Mouse (Mus musculus): ENCODE measurements around the gene Gm49318.

Gene Gm49318

DNA sequence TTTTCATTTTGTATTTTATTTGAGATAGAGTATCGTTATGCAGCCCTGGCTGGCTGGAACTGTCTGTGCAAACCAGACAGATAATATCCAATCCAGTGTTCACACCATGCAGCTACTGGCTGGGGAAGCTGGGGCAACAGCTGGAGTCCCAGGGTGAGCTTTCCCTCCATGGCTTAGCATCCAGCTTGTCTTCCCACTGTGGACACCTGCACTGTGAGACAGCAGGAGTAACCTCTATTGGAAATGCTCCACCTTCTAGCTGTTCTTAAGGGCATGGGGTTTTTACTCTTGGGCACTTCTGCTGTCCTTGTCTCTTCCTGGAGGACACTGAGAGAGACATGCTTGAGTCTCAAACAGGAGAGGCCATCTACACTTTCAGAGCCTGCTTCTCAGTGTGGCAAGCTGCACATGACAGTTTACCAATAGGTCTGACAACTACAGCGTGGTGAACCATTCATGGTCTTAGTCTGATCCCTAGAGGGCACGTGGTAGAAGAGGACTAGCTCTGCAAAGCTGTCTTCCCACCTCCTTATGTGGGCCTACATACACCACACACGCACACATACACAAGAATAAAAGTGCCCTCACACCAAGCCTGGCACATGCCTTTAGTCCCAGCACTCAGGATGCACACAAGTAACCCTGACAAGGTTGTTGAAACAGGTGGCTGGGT, 1.0 kb downstream of the Gm49318 start:
- in situ Hi-C loops (cut with MboI, MseI), result loop anchor here (5.0 kb wide), 1 partner anchor 72 kb away; no protein-coding TSS in a partner anchor

DNA sequence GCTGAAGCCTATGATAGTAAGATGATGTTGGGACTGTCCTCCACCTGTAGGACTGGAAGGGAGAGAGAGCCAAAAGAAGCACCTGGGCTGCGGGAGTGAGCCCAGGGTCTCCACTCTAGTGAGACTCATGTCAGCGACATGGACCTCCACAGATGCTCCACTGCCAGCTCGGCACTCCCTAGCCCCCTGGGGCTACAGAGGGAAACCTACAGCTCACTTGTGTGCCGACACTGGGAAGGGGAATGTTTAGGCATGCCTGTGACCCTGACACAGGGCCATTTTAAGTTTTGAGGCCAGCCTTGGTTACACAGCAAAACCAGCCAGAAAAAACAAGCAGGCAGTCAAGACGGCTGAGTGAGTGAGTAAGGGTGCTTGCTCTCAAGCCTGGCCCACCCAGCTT, 3.9 kb downstream of the Gm49318 start:
- in situ Hi-C loops (cut with MboI, MseI), result loop anchor here (5.0 kb wide), 1 partner anchor 75 kb away; no protein-coding TSS in a partner anchor

DNA sequence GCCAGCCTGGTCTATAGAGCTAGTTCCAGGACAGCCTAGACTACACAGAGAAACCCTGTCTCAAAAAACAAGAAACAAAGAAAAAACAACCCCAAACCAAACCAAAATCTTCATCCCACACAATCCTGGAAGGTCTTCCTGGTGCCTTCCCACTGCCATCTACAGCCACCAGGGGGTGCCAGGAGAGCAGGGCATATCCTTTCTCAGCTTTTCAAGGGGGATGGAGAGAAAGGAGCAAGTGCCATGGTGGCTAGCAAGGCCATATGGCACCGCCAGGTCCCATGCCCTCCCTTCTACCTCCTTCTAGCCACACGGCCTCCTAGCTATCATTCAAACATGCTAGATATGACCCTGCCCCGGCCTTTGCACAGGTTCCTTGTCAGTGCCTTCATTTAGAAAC, 4.6 kb downstream of the Gm49318 start:
- in situ Hi-C loops (cut with MboI, MseI), result loop anchor here (5.0 kb wide), 1 partner anchor 76 kb away; no protein-coding TSS in a partner anchor

DNA sequence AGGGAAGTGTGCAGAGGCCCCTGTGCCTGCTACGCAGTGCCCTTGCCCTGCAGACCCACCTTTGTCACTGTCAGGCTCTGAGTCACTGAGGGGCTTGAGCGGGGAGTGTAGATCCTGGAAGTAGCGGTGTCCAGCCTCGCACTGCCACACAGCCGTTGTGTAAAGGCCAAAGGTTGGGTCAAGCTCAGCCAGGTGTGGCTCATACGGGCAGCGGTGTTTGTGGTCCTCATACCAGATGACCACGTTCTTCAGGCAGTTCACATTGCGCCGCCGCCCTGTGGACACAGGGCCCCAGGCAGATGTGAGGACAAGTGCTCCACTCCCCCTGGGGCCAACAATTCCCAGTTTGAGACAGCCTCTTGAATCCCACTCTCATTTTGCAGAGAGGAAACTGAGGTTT, 5.4 kb downstream of the Gm49318 start:
- in situ Hi-C loops (cut with MboI, MseI), result loop anchor here (5.0 kb wide), 1 partner anchor 77 kb away; no protein-coding TSS in a partner anchor

DNA sequence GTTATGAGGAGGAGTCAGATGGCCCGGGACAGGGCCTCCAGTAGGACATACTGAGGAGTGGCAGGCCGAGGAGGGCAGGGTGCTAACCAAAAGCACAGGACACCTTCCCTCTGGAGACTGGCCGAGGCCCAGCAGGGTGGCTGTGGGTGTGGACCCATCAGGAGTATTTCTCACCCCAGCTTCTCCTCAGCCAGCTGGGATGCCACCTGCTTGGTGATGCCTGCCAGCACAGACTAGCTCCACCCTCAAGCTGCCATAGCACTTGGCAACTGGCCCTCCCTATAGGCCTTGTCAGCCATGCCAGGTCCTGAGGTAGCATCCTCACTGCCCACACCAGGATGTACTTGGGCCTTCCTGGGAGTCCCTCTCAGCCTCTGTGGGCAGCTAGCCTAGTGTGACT, 6.7 kb downstream of the Gm49318 start:
- in situ Hi-C loops (cut with MboI, MseI), result no loop called here

DNA sequence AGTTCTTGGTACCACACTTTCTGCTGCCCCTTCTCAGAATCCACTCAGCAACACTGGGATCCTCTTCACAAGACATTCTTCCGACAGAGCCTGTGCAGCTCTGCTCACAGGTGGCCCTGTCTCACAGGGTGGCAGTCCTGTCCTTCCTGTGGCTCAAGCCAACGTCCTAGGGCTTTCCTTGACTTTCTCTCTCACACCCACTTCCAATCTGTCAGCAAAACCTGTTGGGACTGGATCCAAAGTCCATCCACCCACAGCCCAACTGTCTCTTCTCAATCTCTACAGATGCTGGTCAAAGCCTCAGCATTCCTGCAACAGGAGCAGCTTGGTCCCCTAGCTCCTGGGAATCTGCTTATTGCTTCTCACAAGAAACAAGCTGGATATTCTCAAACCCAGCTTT, 9.7 kb downstream of the Gm49318 start:
- in situ Hi-C loops (cut with MboI, MseI), result no loop called here

DNA sequence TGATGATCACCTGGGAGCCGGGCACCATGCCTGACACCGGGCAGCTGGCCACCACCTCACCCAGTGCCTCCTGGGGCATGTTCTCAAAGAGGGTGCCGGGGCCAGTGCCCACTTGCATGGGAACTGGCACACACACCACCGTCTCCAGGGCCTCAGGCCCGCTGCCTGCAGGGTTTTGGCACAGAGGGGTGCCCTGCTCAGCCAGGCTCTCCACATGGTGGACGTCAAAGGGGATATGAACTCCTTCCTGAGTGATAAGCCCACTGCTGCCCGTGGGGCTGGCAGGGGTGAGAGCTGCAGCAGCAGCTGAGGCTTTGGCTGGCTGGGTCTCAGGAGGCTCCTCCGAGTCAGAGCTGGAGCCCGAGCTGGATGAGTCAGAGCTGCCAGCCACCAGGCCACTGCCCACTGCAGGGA, 13.0 kb downstream of the Gm49318 start:
- in situ Hi-C loops (cut with MboI, MseI), result no loop called here

DNA sequence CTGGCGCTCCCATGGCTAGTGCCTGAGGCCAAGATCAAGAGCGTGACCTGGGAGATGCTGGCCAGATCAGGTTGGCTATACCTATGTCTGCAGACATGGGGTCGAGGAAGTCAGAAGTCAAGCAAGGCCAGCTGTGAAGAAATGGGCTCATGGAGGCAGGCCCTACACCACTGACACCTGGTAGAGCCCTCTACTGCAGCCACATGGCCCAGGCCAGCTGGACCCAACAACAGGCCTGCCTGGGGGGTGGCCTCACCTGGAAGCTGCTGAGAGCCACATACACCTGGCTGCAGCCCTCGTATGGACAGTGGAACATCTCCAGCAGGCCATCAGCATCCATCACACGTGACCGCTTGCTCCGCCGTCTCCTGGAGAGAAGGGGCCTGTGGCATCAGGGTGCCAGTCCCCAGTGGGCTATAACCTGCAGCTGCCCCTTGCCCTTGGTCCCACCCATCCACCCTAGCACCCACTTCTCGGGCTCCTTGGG, 14.0 kb downstream of the Gm49318 start:
- in situ Hi-C loops (cut with MboI, MseI), result no loop called here

DNA sequence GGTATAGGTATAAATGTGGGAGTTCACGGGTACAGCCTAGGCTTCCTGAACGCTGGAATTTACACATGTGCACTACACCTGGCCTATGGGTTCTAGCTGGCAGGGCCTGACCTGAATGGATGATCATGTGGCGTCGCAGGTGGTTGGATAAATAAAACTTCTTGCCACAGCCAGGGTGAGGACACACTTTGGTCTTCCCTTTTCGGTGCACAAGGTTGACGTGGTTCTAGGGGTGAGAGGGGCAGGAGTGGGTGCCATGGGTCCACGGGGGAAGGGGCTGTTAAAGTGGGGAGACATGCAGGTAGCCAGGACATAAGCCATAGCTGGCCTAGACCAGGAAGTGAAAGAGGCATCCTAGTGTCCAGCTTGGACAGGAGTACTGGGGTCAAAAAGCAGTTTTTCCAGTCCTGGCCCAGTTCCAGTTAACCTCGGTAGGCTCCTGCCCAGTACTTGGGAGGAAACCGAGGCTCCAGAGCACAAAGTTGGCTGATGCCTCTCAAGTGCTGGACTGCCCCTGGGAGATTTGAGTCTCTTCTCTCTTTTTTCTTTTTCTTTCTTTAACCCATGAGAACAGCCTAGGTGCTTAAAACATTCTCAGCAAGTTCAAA, 14.7 kb downstream of the Gm49318 start:
- in situ Hi-C loops (cut with MboI, MseI), result no loop called here

DNA sequence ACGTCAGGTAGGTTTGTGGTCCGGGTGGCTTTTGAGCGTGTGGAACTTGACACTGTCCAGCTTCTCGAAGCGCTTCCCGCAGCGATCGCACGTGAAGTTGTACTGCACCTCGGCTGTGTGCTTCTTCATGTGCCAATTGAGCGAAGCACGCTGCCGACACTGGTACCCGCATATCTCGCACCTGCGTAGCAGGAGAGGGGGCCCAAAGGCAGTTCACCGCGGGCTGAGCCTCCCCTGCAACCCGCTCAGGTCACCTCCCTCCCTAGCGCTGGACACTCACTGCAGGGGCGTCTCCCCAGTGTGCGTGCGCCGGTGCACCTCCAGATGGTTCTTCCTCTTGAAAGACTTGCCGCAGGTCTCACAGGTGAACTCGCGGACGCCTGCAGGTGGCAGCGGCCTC, 15.3 kb downstream of the Gm49318 start:
- in situ Hi-C loops (cut with MboI, MseI), result no loop called here

DNA sequence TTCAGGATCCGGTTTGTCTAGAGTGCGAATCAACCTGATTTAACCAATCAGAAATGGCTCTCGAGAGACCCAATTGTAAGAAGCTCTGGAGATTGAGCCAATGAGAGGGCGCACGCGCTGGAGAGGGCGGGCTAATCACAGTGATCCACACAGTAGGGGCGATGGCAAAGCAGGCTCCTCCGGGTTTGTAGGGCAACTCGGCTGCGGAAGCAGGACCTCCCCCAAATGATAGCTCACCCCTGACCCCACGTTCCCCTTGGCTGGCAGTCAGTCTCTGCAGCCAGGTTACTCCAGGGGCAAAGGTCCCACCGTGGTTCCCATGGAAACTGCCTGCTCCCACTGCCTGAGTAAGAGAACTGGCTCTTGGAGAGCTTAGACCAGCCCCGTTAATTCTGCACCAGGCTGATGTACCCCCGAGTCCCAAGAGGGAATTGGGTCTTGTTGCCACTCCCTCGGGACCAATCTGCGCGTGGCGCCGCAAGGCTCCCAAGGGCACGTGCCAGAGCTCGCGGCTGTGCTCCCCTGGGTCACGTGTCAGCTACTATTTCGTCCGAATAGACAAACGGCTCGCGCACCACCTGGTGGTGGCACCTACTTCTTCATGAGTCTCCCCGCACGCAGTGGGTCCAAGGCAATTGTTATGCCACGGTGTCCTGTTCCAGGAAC, 16.5 kb downstream of the Gm49318 start:
- in situ Hi-C loops (cut with MboI, MseI), result no loop called here

DNA sequence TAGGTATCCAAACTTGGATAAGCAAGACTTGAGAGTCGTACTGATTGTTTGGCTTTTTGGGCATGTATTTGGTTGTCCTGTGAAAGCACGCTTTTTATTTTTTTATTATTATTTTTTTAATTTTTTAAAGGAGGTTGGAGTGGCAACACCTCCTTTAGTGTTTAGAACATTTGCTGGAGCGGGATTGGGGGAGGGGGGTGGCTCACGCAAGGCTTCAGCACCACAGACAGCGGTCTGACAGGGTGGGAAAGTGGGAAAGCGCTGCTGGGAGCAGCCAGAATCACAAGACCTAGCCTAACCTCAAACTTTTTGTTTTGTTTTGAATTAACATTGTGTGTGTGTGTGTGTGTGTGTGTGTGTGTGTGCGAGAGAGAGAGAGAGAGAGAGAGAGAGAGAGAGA, 17.4 kb downstream of the Gm49318 start:
- in situ Hi-C loops (cut with MboI, MseI), result no loop called here

DNA sequence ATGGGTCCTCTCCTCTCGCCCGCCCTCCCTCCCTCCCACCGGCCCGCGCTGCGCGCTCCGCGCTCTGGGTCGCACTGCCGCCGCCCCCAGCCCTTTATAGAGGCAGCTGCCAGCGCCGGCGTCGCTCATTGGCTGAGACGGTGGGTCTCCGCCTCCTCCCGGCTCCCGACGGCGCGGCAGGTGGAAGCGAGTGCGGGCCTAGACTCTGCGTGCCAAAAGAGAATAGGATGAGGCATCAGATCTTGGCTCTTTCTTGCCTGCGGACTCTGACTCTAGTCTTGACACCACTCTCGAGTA, 19.2 kb downstream of the Gm49318 start, which contains the start of gene Elavl3:
Gene Elavl3 (minus strand): TSS at position 66 of the 297 bp plus-strand sequence.
- in situ Hi-C loops (cut with MboI, MseI), result no loop called here

DNA sequence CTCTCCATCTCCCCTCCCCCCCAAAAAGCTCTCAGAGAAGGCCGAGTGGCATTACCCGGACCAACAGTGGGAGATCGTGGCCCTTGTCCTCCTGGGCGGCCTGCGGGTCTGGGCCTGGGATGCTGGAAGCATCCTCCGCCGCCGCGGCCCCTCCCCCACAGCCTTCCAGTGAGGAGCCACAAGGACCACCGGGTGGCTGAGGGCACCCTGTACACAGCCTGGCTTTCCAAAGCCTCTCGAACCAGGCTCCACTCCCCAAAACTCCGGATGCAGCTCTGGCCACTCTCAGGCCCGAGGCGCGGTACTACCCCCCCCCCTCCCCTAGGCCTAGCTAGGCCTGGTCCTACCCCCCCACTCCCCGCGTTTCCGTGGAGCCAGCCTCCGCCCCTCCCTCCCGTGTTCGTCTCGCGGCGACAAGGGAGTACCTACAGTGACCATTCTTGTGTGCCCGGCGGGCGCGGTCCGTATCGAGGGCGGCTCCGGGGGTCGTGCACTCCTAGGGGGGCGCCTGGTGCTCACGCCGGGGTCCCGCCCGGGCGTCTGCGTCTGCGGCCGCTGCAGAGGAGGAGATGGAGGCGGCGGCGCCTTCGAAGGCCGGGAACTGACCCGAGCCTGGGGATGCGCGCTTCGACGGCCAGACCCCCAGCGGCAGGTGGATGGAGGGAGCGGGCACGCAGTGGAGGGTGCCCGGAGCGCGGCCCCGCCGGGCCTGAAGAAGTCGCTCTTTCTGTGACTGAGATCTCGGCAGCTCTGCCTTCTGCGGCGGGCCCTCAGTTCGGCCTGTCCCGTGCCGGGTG, 19.7 kb downstream of the Gm49318 start:
- in situ Hi-C loops (cut with MboI, MseI), result no loop called here

DNA sequence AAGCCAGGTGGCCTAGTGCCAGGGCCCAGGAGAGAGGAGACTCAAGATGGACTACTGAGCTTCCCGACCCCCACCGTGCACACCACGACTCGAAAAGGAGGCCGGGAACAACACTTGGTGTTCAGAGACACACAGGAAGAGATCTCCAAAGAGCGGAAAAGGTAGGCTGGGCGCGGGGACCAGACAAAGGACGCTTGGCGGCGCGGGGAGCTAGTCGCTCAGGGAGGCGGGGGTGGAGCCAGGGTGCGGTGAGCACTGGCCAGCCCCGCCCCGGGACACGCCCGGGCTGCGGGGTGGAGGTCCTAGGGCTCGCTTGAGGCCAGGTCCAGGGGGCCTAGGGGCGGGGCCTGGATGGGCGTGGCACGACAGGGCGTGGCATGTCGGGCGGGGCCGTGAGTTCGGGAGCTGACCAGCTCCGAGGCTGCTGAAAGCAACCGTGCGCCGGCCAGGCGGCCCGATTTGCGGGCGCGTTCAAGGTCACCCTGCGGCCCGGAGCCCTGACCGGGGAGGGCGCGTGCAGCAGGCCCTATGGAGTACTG, 20.6 kb downstream of the Gm49318 start:
- in situ Hi-C loops (cut with MboI, MseI), result no loop called here

DNA sequence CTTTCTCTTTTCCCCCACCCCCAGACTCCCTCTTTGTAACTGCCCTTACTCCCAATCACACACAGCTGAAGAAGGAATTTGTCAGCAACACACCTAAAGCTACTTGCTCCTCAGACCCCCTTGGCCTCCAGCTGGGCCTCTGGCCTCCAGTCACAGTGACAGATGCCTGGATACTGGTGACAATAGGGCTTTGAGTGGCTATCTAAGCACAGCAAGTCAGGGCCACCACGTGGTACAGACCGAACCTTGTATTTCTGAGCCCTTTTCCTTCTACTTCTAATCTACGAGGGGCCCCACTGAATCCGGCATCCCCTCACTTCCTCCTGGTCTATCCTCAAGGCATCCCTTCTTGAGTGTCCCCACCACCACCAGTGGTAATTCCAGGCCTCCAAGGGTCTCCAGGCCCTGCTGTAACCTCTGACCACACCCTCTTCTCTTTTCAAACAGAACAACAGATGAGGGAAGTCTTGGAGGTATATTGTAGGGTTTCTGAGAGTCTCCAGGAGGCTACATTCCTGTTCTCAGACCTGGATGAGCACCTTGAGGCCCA, 21.3 kb downstream of the Gm49318 start:
- in situ Hi-C loops (cut with MboI, MseI), result no loop called here

DNA sequence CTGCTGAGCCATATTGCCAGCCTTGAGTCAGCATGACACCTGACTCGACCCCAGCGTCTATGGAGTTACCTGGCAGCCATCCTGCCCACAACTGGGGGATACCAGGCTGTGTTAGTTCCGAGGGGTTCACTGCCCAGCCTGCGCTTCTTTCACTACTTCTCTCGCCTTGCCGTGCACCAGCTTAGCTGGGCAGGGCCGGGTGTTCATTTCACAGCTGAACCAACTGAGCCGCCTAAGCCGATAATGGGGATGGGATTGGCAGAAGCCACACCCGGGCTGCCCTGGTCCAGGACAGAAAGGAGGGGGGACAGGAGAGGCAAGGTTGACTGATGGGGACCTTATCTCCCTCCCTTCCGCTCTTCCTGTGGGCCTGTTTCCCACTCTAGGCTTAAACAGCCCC, 21.7 kb downstream of the Gm49318 start:
- in situ Hi-C loops (cut with MboI, MseI), result no loop called here

DNA sequence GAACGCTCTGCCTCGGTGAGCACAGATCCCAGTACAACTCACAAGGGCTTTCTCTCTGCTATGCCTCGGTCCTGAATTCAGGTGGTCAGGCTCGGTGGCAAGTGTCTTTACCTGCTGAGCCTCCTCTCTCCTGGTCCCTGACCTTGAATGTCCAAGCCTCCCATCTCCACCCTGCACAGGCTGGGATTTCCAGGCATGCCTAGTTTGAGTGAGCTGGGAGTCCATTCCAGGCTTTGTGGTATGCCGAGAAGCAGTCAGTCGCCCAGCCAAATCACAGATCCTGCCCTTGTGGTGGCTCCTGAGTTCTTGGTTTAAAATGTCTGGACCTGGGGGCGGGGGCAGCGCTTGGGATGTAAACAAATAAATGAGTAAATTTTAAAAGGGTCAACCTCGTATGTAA, 23.7 kb downstream of the Gm49318 start:
- in situ Hi-C loops (cut with MboI, MseI), result no loop called here

DNA sequence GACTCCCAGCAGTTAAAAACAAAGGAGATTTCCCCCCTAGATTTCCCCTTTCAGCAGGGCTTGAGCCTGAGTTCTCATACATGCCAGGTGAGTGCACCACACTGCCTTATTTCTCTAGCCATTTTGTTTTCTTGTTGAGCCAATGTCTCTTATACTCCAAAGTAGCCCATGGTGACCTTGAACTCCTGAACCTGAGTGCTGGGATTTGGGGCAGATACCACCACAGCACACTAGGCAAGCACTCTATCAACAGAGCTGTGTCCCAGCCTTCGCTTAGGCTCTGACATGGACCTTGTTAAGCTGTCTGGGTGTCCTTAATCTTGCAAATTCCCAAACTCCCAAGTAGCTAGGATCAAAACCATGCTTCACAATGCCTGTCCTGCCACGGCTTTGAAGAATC, 29.2 kb downstream of the Gm49318 start:
- in situ Hi-C loops (cut with MboI, MseI), result no loop called here

DNA sequence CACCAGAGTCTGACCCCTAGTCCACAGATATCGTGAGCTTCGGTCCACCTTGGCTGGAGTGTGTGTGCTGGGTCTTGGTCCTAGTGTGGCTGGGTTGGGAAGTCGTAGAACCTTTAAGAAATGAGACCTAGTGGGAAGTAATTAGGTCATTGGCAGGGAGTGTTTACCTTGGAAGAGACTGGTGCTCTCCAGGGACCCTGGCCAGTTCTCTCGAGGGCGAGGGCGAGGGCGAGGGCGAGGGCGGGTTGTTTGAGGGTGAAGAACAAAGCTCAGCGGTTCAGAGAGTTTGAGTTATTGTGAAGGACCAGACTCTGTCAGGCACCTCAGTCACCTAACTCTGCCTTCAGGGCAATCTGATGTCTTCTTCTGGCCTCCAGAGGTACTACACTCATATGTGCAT, 33.2 kb downstream of the Gm49318 start:
- in situ Hi-C loops (cut with MboI, MseI), result no loop called here

DNA sequence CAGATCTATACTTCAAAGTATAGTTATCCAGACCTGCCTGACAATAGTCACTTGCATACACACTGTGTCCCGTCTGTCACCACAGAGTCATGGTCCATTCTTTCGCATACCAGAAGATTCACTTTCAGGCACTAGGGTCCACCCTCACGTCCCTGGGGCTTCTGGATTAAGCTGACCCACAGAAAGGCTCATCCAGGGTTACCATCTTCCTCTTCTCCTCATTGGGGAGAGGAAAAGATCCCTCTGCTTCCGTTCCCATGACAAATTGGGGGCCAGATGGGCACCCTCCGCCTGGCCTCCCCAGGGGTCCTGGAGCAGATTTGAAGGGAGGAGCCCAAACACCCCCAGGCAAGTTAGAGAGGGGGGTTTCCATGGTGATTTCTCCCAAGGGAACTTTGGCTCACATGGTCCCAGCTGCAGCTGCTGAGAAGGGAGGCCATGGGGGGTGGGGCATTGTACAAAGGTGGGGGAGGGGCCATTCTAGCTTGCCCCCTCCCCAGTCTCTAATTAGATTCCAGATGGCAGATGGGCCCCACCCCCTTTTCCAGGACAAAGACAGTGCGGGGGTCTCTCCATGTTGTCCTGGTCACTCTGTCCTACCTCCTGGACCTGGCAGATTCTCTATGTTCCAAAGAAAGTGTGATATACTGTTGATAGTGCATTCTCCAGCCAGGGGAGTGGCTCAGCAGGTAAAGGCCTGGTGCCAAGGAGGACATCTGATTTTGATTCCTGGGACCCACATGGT, 35.6 kb downstream of the Gm49318 start:
- in situ Hi-C loops (cut with MboI, MseI), result no loop called here
